Mouse (Mus musculus) hindbrain, embryonic 11.5 days (tissue): ENCODE data around the gene Gsto2. TPM values are rescaled to one million over a fixed set of nuclear protein-coding genes. Genes with fewer than 3 reads are reported as not detected.

ENCODE experiments used
- ATAC-seq: fragments of 200-750 bp; cut with Nextera tagmentation; 2 replicates; pipeline ENCODE4 v1.8.0; 2017; ENCODE audit warnings: mild to moderate bottlenecking, moderate TSS enrichment, moderate library complexity; ENCODE audit not compliant: low FRiP score
- DNase-seq: peaks from one replicate; pipeline ENCODE4 v3.0.0-alpha.2; 2015; ENCODE audit warnings: low spot score
- H3K27ac ChIP-seq: fragments of 300-500 bp; sonication (generic); 2 replicates; pipeline ENCODE4 v1.5.1; 2014; ENCODE audit warnings: mild to moderate bottlenecking, low read depth, low read length
- H3K27me3 ChIP-seq: fragments of 300-500 bp; sonication (generic); 2 replicates; pipeline ENCODE4 v1.6.1; 2014; ENCODE audit warnings: mild to moderate bottlenecking, low read length, moderate library complexity, mixed read lengths; ENCODE audit not compliant: control insufficient read depth, insufficient read depth
- H3K36me3 ChIP-seq: fragments of 300-500 bp; sonication (generic); 2 replicates; pipeline ENCODE4 v1.6.1; 2014; ENCODE audit warnings: mild to moderate bottlenecking, low read length, moderate library complexity, mixed read lengths; ENCODE audit not compliant: control insufficient read depth, insufficient read depth
- H3K4me1 ChIP-seq: fragments of 300-500 bp; sonication (generic); replicated peaks from 2 replicates; pipeline ENCODE4 v1.6.1; 2014; ENCODE audit warnings: low read length, mixed read lengths; ENCODE audit not compliant: control insufficient read depth, insufficient read depth
- H3K4me2 ChIP-seq: fragments of 300-500 bp; sonication (generic); replicated peaks from 2 replicates; pipeline ENCODE4 v1.6.1; 2014; ENCODE audit warnings: mild to moderate bottlenecking, low read depth, low read length
- H3K4me3 ChIP-seq: fragments of 300-500 bp; sonication (generic); 2 replicates; pipeline ENCODE4 v1.5.1; 2014; ENCODE audit warnings: low read depth, low read length
- H3K9ac ChIP-seq: fragments of 300-500 bp; sonication (generic); 2 replicates; pipeline ENCODE4 v1.6.1; 2014; ENCODE audit warnings: low read depth, low read length
- H3K9me3 ChIP-seq: fragments of 300-500 bp; sonication (generic); 2 replicates; pipeline ENCODE4 v1.6.1; 2016; ENCODE audit warnings: low read length; ENCODE audit not compliant: control insufficient read depth
- WGBS: fragments of 180-500 bp; shearing (Covaris S2); extraction: QIAGEN DNeasy Blood & Tissue Kit; methylation state at CpG from one replicate; pipeline ENCODE4 v1.1.7; 2014; 5-methylcytosine and 5-hydroxymethylcytosine counted together
- polyA plus RNA-seq: library from polyadenylated mRNA; unstranded; fragments of >200 nt; fragmentation: Nextera tagmentation; extraction: Ambion mirVana; gene quantifications from 2 replicates; pipeline ENCODE4 v1.2.1, GENCODE M21; 2014

Gsto2 gene
- polyA plus RNA-seq, 1 experiment from 2014 or later = 0.77 TPM

DNA sequence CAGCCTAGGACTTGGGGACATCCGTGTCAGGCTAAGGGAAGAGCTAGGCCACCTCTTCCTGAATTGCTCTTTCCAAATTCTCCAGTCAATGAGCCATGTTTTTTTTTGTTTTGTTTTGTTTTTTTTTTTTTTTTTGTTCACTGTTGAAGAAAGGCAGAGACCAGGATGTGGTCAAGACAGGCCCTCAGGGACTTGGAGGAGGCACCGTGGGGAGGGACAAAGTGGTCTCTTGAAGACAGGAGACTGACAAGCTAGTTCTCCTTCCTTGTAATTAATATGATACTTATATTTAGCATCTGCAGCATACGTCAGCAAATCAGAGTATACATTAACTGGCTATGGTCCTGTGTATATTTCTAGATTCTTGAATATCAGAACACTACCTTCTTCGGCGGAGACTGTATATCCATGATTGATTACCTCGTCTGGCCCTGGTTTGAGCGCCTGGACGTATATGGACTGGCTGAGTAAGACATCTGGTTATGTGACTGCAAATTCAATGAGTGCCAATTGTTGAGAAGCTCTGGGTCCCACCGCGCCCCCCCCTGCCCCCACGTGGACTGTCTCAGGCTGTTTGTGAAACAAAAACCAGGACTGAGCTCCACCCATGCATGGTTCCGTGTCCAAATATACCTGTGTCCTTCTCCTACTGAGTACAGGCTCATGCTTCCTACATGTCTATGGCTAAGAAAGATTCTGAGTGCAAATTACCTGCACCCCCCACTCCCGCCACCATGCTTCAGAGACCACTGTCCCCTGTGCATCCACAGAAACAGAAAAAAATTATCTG is 19.2 kb downstream of the Gsto2 start:
- DNase-seq = no peak
- Histone ChIP-seq H3K9me3 (no peaks in the 10 kb centered on the region), H3K4me2 (no peak overlapping the region), H3K27ac (no peak overlapping the region), H3K4me1 (no peaks in the 10 kb centered on the region), H3K36me3 (no peaks in the 10 kb centered on the region), H3K9ac (no peak overlapping the region), H3K4me3 (no peak overlapping the region), H3K27me3 (no peaks in the 10 kb centered on the region)
- no peak for ATAC-seq
- WGBS = 82% methylated on average over 13 of the region's 13 CpGs

DNA sequence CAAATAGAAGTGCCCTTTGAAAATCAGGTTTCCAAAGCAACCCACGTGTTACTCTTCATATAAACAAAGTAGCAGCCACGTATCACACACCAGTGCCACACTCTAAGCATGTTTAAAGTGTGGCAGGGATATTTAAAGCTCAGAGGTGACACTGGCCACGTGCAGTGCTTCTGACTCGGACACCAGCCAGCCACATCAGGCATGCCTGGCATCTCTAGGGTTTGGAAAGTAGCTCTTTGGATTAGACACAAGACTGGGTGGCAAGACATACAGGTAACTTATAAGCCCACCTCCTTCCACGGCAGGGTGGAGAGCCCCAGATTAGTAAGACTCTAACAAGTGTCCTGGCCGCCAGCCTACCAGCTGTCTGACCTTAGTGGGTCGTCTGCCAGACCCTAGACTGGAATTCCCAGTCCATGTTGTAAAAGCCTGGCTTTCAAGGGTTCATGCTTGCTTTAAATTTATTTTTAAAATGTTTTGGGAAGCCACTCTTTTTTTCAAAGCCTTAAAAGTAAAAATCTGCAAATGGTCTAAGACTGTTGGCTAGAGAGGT is 19.9 kb downstream of the Gsto2 start:
- Histone ChIP-seq H3K4me2 (no peak overlapping the region), H3K9ac (no peak overlapping the region), H3K27ac (no peak overlapping the region), H3K36me3 (no peaks in the 10 kb centered on the region), H3K4me1 (no peaks in the 10 kb centered on the region), H3K4me3 (no peak overlapping the region), H3K9me3 (no peaks in the 10 kb centered on the region), H3K27me3 (no peaks in the 10 kb centered on the region)
- no peak for DNase-seq
- ATAC-seq = no peak
- 74% methylated on average over 7 of the region's 7 CpGs for WGBS

DNA sequence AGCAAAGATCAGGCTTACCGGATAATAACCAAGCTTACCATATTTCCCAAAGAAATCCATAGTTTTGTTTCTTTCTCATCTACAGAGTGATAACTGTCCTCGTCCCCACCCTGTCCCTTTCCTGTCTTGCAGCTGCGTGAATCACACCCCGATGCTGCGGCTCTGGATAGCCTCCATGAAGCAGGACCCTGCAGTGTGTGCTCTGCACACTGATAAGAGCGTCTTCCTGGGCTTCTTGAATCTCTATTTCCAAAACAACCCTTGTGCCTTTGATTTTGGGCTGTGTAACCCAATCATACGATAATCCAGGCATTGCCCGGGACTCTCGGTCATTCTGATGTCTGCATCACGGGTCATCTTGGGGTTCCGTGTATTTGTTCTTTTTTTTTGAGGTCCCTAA is 20.6 kb downstream of the Gsto2 start:
- DNase-seq = no peak
- no peaks in the 10 kb centered on the region for H3K9me3 ChIP-seq
- 90% methylated on average over 11 of the region's 11 CpGs for WGBS
- H3K27me3 ChIP-seq = no peaks in the 10 kb centered on the region
- H3K36me3 ChIP-seq = no peaks in the 10 kb centered on the region
- no peak overlapping the region for H3K4me2 ChIP-seq
- no peak overlapping the region for H3K9ac ChIP-seq
- ATAC-seq = no peak
- no peak overlapping the region for H3K4me3 ChIP-seq
- H3K27ac ChIP-seq = no peak overlapping the region
- H3K4me1 ChIP-seq = no peaks in the 10 kb centered on the region

DNA sequence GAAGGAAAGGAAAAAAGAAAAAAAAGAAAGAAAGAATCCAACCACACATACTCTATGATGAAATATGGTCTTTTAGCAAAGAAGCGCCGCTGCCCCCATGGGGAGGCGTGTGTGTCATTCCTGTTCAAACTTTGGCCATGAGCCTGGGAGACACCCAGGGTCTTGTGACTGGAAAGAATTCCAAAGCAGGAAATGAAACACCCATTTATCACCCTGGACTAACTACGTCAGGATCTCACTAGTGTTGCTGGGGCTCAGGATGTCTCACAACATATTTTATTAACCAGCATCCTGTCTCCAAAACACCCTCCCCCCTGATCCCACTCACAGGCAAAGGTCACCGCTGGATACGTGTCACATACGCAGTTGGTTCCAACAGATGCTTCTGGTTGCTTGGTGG is 21.3 kb downstream of the Gsto2 start:
- H3K36me3 ChIP-seq = no peaks in the 10 kb centered on the region
- no peaks in the 10 kb centered on the region for H3K4me1 ChIP-seq
- WGBS = 85% methylated on average over 7 of the region's 7 CpGs
- no peak overlapping the region for H3K4me3 ChIP-seq
- no peaks in the 10 kb centered on the region for H3K27me3 ChIP-seq
- no peak overlapping the region for H3K4me2 ChIP-seq
- ATAC-seq (no peak), DNase-seq (no peak)
- no peak overlapping the region for H3K27ac ChIP-seq
- no peak overlapping the region for H3K9ac ChIP-seq
- H3K9me3 ChIP-seq = no peaks in the 10 kb centered on the region

DNA sequence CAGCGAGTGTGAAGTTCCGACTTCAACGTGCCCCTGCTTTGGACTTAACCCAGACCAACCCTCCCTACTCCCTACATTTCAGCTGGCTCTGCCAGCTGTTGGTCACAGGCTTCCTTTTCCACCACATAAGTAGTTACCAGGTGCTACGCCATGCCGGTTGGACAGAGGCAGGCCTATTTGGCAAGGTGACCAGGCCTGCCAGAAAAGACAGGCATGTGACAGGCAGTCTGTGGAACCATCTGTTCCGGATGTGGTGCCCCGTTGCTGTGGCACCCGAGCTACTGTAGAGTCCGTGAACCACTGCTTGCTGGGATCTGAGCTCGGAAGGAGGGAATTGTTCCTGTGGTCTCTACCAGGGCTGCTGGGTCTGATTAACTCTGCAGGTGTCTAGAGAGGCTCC is 22.1 kb downstream of the Gsto2 start:
- no peak overlapping the region for H3K27ac ChIP-seq
- H3K4me3 ChIP-seq = no peak overlapping the region
- ATAC-seq (no peak), DNase-seq (no peak)
- no peak overlapping the region for H3K4me2 ChIP-seq
- 88% methylated on average over 10 of the region's 10 CpGs for WGBS
- H3K9ac ChIP-seq = no peak overlapping the region
- H3K36me3 ChIP-seq = no peaks in the 10 kb centered on the region
- H3K9me3 ChIP-seq = no peaks in the 10 kb centered on the region
- no peaks in the 10 kb centered on the region for H3K4me1 ChIP-seq
- H3K27me3 ChIP-seq = no peaks in the 10 kb centered on the region

DNA sequence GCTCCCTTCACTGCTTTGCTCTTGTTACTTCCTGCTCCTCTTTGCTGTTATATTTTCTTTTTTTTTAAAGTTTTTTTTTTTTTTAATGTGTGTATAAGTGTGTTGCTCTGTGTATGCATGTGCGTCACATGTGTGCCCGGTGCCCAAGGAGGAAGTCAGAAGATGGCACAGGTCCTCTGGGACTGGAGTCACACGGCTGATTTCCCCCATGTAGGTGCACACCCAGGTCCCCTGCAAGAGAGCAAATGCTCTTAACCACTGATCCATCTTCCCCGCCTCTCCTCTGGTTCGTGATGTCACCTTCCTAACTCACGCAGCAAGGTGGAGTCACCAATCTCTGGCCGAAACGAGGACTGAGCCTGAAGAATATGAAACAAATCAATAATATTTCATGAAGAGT is 22.7 kb downstream of the Gsto2 start:
- Histone ChIP-seq H3K27me3 (no peaks in the 10 kb centered on the region), H3K9me3 (no peaks in the 10 kb centered on the region), H3K36me3 (no peaks in the 10 kb centered on the region), H3K4me2 (no peak overlapping the region), H3K4me1 (no peaks in the 10 kb centered on the region), H3K9ac (no peak overlapping the region), H3K4me3 (no peak overlapping the region), H3K27ac (no peak overlapping the region)
- 92% methylated on average over 8 of the region's 8 CpGs for WGBS
- ATAC-seq (no peak), DNase-seq (no peak)

DNA sequence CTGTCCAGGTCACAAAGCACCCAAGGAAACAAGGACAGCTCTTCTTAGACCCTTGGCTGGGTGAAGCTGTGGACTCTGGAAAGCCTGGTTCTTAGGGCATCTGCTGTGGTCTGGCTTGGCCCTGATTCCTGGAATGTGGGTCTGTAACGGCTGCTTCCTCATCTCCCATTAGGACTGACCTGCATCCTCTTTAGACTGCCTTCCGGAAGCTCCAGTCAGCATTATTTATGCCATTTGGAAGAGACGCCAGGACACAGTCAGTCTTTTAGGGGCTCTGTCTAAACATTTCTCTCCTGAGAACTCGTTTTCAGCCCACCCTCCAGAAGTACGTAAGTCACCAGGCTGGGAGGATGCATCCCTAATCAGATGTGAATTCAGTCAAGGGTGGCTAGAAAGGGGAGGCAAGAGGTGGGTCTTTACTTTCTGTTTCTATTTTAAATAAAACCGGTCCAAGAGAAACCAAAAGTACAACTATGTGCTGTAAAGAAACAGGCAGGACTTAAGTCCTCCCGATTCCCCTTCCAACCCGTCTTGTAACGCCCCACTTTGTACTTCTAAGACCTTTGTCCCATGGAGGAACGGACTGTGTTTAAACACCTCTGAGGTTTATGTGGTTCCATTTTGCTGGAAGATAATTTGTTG is 25.3 kb downstream of the Gsto2 start:
- 81% methylated on average over 10 of the region's 10 CpGs for WGBS
- Histone ChIP-seq H3K36me3 (no peaks in the 10 kb centered on the region), H3K27me3 (no peaks in the 10 kb centered on the region), H3K4me1 (no peaks in the 10 kb centered on the region), H3K9ac (no peak overlapping the region), H3K27ac (no peak overlapping the region), H3K4me2 (no peak overlapping the region), H3K9me3 (no peaks in the 10 kb centered on the region), H3K4me3 (no peak overlapping the region)
- ATAC-seq = no peak
- DNase-seq = no peak

DNA sequence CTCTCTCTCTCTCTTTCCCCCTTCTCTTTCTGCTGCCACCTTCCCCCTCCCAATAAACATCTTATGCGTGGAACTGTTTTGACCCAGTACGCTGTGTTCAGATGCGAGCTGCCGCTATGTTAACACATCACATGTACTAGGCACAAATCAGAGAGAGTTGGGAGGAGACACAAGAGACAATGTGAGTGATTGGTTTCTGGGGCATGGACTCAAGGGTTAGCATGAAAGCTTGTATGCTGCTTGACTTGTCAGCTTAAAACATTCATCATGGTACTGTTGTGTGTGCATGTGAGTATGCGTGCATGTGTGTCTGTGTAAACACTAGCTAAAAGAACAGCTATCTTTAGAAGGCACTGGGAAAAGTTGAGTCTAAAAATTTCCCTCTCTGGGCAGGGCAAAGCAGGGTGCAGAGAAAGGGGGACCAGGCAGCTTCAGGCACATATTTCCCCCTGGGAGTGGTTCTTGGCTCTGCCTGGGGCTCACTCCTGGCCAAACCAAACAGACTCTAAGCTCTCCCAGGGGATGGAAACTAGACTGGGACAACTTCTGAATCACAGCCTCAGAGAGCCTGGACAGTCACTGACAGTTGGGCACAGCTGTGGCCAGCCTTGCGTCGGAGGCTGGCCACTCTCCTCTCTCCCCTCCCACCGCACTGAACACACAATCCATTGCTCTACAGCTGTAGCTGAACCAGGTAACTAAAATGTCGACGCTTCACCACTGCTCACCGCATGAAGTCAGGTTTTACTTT is 26.4 kb downstream of the Gsto2 start:
- Histone ChIP-seq H3K4me3 (no peak overlapping the region), H3K4me1 (no peaks in the 10 kb centered on the region), H3K9me3 (no peaks in the 10 kb centered on the region), H3K9ac (no peak overlapping the region), H3K36me3 (peaks cover 2% of the 10 kb centered on the region; the same call in 1 of the 2 replicates), H3K27ac (no peak overlapping the region), H3K27me3 (no peaks in the 10 kb centered on the region), H3K4me2 (no peak overlapping the region)
- ATAC-seq (no peak), DNase-seq (no peak)
- 79% methylated on average over 11 of the region's 11 CpGs for WGBS
